Mouse (Mus musculus) spleen, adult 2 months (tissue): Measurements from ENCODE around the gene Taf1. TPM values are rescaled to one million over a fixed set of nuclear protein-coding genes. Genes with fewer than 3 reads are reported as not detected.

ENCODE experiments used
- DNase-seq, 2 experiments: peaks; one replicate each; pipeline versions ENCODE4 v3.0.0 to v3.0.0-alpha.2; 2012 to 2021; ENCODE audit warnings: low spot score in 2 of 2, low read depth in 1 of 2
- H3K27ac ChIP-seq: fragments of 200-500 bp; 2 replicates; pipeline ENCODE4 v1.5.1; 2012; ENCODE audit warnings: low read length, inconsistent platforms; ENCODE audit not compliant: insufficient read depth
- H3K27me3 ChIP-seq: fragments of 200-500 bp; 2 replicates; pipeline ENCODE4 v1.6.1; 2012; ENCODE audit warnings: mild to moderate bottlenecking, moderate library complexity, low read length, inconsistent platforms; ENCODE audit not compliant: control insufficient read depth, insufficient read depth
- H3K36me3 ChIP-seq: fragments of 200-500 bp; 2 replicates; pipeline ENCODE4 v1.6.1; 2012; ENCODE audit warnings: mild to moderate bottlenecking, low read length, inconsistent platforms; ENCODE audit not compliant: control insufficient read depth, insufficient read depth
- H3K4me1 ChIP-seq: fragments of 200-500 bp; 2 replicates; pipeline ENCODE4 v1.6.1; 2011; ENCODE audit warnings: inconsistent platforms; ENCODE audit not compliant: control insufficient read depth, insufficient read depth, insufficient read length
- H3K4me3 ChIP-seq: fragments of 200-500 bp; 2 replicates; pipeline ENCODE4 v1.5.1; 2011; ENCODE audit warnings: mild to moderate bottlenecking, inconsistent platforms; ENCODE audit not compliant: insufficient read depth, insufficient read length; ENCODE audit errors: extremely low read depth
- CTCF ChIP-seq: fragments of 200-500 bp; IDR thresholded peaks from 2 replicates; pipeline ENCODE4 v1.5.1; 2011; ENCODE audit warnings: mild to moderate bottlenecking, inconsistent platforms; ENCODE audit not compliant: insufficient read depth, insufficient read length, insufficient replicate concordance; ENCODE audit errors: extremely low read depth
- POLR2A ChIP-seq: fragments of 200-500 bp; IDR thresholded peaks from 2 replicates; pipeline ENCODE4 v1.6.1; 2011; ENCODE audit warnings: low read depth, low read length, inconsistent platforms
- WGBS: fragments of 180-500 bp; shearing (Covaris S2); methylation state at CpG from one replicate; pipeline ENCODE4 v1.1.7; 2018; 5-methylcytosine and 5-hydroxymethylcytosine counted together
- polyA plus RNA-seq: library from polyadenylated mRNA; depleted of rRNA; stranded (reverse); fragments of >200 nt; gene quantifications from 2 replicates; pipeline ENCODE4 v1.2.3, GENCODE M21; 2012

Gene Taf1
- polyA plus RNA-seq, 1 experiment, result 3.0 TPM

GRCm38 (mm10) chrX:101638856-101639255 lies 106.3 kb downstream of the Taf1 start:
- DNase-seq, result no peak
- no peak for TF ChIP-seq CTCF
- no peak for TF ChIP-seq POLR2A
- no peak overlapping the region; the same call in 1 of the 2 replicates for H3K27ac ChIP-seq
- peaks cover under 1% of the 10 kb centered on the region; the same call in 1 of the 2 replicates for H3K36me3 ChIP-seq
- 34% methylated on average over 3 of the region's 3 CpGs for WGBS
- no peak overlapping the region; the same call in 1 of the 2 replicates for H3K4me3 ChIP-seq
- H3K4me1 ChIP-seq, result peaks cover 2% of the 10 kb centered on the region; the same call in 1 of the 2 replicates
- H3K27me3 ChIP-seq, result no peaks in the 10 kb centered on the region

GRCm38 (mm10) chrX:101639306-101639705 lies 106.8 kb downstream of the Taf1 start:
- H3K36me3 ChIP-seq, result peaks cover 2% of the 10 kb centered on the region; the same call in 1 of the 2 replicates
- H3K27ac ChIP-seq, result peak overlapping the region; percentile 72; the same call in 1 of the 2 replicates
- no peaks in the 10 kb centered on the region for H3K27me3 ChIP-seq
- TF ChIP-seq CTCF, result no peak
- TF ChIP-seq POLR2A, result no peak
- DNase-seq, result no peak
- H3K4me1 ChIP-seq, result peaks cover 2% of the 10 kb centered on the region; the same call in 1 of the 2 replicates
- WGBS, result 25% methylated on average over 13 of the region's 13 CpGs
- H3K4me3 ChIP-seq, result peak overlapping the region; percentile 40

- 33% methylated on average over 24 of the region's 24 CpGs for WGBS
Measured at GRCm38 (mm10) chrX:101639741-101640166, 107.2 kb downstream of the Taf1 start, which contains the start of gene Ogt. Ogt (plus strand) TSS chrX:101640060.

DNA sequence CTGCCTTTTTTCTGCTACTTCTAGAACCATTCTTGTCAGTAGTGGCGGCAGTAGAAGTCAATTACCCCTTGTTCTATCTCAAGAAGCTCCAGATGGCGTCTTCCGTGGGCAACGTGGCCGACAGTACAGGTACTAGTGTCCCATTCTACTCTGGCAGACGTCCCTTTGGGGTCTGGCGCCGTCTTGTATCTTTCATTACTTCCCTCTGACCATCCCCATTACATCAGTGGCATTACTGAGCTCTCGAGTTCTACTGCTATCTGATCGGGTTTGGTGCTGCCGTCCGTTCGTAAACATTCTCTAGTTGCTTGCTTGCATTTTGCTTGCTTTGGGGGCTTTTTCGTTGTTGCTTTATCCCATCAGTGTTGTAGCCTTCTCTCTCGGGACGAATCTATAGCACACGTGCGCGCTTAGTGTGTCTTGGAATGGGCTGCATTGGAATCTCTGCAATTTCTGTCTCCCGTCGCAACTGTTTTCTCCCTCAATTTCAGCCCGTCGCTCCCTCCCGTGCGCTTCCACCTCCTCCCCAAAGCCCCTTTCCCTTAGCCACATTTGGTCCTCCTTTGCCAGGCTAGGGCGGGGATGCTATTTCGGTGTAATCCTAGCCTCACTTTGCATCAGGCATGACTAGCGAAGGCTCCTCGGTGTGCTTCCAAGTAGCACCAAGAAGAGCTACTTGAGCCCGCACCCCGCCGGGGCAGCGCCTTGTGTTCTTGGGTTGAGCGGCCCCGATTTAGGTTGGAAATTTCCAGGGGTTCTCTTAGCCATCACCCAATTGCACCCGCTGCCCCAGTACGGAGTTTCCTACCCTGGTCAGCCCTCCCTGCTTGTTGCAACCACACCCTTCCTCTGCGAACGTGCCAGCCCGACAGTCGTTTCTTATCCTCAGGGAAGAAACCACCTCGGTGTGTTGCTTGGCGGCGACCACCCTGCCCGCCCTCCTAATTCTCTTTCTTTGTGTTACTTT lies 107.9 kb downstream of the Taf1 start:
- Histone ChIP-seq H3K36me3 (peaks cover 2% of the 10 kb centered on the region; the same call in 1 of the 2 replicates), H3K27me3 (no peaks in the 10 kb centered on the region), H3K27ac (peak overlapping the region; percentile 85), H3K4me3 (peak overlapping the region; percentile 95), H3K4me1 (peaks cover 2% of the 10 kb centered on the region; the same call in 1 of the 2 replicates)
- TF ChIP-seq POLR2A, result no peak
- no peak for TF ChIP-seq CTCF
- peak in 1 of 2 experiments; percentile 21 for DNase-seq
- 19% methylated on average over 45 of the region's 45 CpGs for WGBS

More at GRCm38 (mm10) chrX:101639741-101640166, 107.2 kb downstream of the Taf1 start, which contains the start of gene Ogt:
- H3K4me1 ChIP-seq, result peaks cover 2% of the 10 kb centered on the region; the same call in 1 of the 2 replicates
- H3K36me3 ChIP-seq, result peaks cover 2% of the 10 kb centered on the region; the same call in 1 of the 2 replicates
- peak within 1 kb of the TSS; percentile 95 for H3K4me3 ChIP-seq
- no peaks in the 10 kb centered on the region for H3K27me3 ChIP-seq
- peak; percentile 83 to 95 for DNase-seq
- TF ChIP-seq CTCF (no peak), POLR2A (peak; percentile 45; the same call in 1 of the 2 replicates)
- H3K27ac ChIP-seq, result peak within 1 kb of the TSS; percentile 85

- DNase-seq, result no peak
- no peak for TF ChIP-seq CTCF
- no peak for TF ChIP-seq POLR2A
- WGBS, result 15% methylated on average over 6 of the region's 6 CpGs
- H3K36me3 ChIP-seq, result peaks cover 2% of the 10 kb centered on the region; the same call in 1 of the 2 replicates
- H3K4me3 ChIP-seq, result peak overlapping the region; percentile 95
- H3K4me1 ChIP-seq, result peaks cover 2% of the 10 kb centered on the region; the same call in 1 of the 2 replicates
- H3K27me3 ChIP-seq, result no peaks in the 10 kb centered on the region
- H3K27ac ChIP-seq, result peak overlapping the region; percentile 85
Measured at GRCm38 (mm10) chrX:101641161-101641530, 108.6 kb downstream of the Taf1 start.

GRCm38 (mm10) chrX:101642091-101642490 lies 109.6 kb downstream of the Taf1 start:
- WGBS, result 20% methylated on average over 5 of the region's 5 CpGs
- H3K4me3 ChIP-seq, result peak overlapping the region; percentile 18; the same call in 1 of the 2 replicates
- DNase-seq, result no peak
- no peak for TF ChIP-seq CTCF
- no peak for TF ChIP-seq POLR2A
- H3K36me3 ChIP-seq, result peaks cover 2% of the 10 kb centered on the region; the same call in 1 of the 2 replicates
- H3K27ac ChIP-seq, result no peak overlapping the region
- H3K4me1 ChIP-seq, result peaks cover 2% of the 10 kb centered on the region; the same call in 1 of the 2 replicates
- no peaks in the 10 kb centered on the region for H3K27me3 ChIP-seq
